Mouse (Mus musculus) spleen, adult 18-20 months (tissue): ENCODE results near the gene Zfp687.
"Not testable (repeated sequence)": the region's sequence is repeated elsewhere in the genome, so short reads cannot be mapped to it uniquely, and the experiment has no call there.

Source experiments
- DNase-seq, 2 experiments: peaks; one replicate each; pipeline ENCODE4 v3.0.0; 2022; ENCODE audit warnings: mixed read lengths in 2 of 2

Gene Zfp687

DNA sequence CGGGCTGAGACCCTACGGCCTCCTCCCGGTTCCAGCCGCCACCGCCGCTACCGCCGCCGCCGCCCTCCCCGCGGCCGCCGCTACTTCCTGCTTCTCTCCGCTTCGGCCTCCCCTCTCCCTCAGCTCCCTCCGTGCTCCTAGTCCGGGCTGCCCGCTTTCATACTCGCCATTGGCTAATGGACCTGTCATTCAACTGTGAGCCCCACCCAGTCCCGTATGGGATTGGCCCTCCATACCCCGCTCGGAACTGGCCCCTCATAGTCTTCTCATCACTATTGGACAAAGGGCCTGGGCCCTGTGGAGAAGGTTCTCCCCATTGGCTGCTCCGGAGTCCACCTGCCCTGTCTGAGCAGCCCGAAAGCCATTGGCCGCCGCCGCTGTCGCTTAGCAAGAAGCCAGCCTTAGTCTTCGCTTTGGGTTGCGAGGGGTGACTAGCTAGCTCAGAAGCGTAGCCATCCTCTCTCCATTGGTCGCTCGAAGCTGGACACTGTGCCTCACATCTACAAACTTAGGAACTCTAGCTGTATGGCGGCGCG is at the start of gene Zfp687:
TSS of gene Zfp687 (minus strand) at position 112 of the 536 bp plus-strand sequence.
- DNase-seq = peak; percentile 98

DNA sequence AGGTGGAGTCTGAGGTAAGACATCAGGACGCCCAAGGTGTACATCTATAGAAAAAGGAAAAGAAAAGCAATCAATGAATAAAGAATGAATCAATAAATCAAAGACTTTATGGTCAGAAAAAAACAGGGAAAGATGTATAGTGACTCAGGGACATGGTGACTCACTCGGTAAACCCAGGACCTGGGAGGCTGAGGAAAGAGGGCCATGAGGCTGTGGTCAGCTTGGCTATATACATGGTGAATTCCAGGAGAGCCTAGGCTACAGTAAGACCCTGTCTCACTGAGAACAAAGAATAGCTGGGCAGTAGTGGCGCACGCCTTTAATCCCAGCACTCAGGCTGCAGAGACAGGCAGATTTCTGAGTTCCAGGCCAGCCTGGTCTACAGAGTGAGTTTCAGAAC is 48.5 kb upstream of the Zfp687 start:
- DNase-seq = no peak

DNA sequence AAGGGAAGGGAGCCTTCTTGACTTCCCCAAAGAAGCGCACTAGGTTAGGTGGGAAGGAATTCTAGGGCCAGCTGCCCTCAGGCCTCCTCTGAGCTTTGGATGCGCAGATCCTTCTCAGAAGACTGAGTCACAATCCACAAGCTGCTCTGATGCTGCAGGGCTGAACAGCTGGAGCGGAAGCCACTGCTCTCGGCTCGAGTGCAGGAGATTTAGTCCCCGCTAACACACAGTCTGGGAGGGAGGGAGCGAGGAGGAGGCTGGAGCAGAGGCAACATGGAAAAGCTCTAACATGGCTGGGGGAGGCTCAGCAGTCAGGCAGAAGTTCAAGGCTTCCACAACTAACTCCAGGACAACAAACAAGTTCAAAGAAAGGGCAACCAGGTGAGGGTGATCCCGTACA is 42.8 kb upstream of the Zfp687 start:
- no peak for DNase-seq

DNA sequence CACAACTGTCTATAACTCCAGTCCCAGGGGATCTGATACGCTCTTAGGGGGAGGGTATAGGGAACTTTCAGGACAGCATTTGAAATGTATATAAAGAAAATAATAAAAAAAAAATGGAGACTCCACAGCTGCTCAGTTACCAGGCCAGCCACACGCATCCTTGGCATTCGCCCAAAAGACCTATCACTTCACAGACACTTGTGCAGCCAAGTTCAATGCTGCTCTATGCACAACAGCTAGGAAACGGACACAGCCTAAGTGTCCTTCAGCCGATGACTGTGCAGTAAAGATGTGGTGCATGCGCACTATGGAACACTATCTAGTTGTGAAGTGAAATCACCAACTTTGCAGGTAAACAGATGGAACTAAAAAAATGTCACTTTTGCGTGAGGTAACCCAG is 41.0 kb upstream of the Zfp687 start:
- DNase-seq = no peak

DNA sequence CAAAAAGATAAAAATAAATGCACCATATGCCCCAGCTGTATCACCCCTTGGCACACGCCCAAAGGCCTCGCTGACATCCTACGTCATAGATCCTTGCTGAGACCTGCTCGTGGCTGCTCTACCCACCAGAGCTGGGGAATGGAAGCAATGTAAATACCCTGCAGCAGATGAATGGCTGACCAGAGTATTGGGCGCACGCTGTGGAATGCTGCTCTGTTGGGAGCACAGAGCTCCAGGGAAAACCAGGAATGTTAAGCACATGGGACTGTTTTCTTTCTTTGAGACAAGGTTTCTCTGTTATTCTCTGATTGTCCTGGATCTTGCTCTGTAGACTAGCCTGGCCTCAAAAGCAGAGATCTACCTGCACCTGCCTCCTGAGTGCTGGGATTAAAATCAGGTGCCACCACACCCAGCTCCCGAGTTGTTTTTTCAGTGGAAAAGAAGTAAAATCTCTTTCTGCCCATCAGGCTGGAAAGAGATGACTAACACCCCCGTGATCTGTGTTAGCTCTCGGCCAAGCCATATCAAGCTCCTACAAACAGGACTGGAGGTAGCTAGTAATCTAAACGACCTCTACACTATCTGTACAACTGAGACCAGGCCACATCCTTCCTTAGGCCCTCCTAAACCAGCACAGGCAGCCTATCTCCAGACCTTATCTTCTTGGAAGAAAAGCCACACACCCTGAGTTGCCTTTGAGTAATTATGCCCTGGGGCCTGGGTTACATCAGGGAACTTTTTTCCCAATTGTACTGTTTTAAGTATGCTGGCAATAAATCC is 39.4 kb upstream of the Zfp687 start:
- no peak for DNase-seq

DNA sequence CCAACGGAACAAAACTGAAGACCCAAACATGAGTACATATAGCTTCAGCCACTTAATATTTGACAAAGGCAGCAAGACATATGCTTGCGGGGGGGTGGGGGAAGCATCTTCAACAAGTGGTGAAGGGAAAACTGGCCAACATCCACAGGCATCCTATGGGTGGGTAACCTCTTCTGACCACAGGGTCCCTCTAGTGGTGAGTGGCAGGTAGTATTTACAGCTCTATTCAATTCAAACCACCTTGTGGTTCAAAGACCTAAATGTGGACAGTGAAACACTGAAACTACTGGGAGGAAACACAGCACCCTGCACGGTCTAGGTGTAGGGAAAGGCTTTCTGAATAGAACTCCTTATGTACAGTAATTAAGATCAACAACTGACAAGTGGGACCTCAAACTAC is 38.5 kb upstream of the Zfp687 start:
- peak in 1 of 2 experiments; percentile 21 for DNase-seq

DNA sequence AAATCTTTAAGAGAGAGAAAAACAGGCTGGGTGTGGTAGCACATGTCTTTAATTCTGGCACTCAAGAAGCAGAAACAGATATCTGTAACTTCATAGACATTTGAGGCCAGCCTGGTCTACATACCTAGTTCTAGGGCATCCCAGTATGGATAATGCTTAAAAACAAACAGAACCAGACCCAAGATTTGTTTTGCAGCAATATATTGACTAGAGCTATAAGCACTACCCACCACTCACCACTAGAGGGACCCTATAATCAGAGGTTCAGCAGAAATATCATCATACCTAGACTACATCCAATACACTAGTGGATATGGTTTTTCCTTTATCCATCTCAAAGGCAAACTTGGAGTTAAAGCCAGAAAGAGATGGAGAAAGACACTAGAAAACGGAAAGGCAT is 37.7 kb upstream of the Zfp687 start:
- peak in 1 of 2 experiments; percentile 37 for DNase-seq

DNA sequence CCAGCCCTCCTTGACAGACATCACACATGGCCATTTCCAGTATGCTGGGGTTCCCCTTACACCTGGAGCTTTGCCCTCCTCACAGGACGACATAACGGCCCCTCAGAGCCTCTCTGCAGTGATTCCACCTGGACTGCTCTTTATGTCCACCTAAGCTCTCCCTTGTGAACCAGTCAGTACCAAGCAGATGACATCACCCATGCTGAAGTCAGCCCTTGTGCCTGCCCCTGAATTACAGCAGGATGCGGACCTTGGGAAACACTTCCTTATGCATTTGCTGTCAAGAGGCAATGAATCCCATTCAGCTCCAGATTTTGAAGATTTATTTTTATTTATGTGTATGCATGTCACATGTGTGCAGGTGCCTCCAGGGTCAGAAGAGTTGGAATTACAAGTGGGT is 32.7 kb upstream of the Zfp687 start:
- no peak for DNase-seq

DNA sequence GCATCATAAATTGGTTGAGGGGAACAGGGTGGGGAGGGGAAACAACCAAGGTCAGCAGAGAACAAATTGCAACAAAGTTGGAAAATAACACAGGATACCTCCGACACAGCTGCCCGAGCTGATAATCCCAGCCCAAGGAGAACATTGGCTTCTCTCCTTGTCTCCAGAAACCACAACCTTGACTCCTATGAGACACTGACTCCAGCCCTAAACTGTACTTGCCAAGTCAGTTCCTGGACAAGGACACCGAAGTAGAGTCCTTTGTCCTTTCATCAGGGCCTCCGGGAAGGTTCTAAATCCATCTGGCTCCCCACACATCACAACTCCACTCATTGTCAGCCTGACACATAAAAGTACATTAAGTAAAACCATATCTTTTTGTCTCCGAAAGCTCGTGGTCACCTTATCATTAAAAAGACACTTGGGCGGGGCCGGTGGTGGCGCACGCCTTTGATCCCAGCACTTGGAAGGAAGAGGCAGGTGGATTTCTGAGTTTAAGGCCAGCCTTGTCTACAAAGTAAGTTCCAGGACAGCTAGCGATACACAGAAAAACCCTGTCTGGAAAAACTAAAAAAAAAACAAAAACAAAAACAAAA is 31.3 kb upstream of the Zfp687 start:
- DNase-seq = no peak

DNA sequence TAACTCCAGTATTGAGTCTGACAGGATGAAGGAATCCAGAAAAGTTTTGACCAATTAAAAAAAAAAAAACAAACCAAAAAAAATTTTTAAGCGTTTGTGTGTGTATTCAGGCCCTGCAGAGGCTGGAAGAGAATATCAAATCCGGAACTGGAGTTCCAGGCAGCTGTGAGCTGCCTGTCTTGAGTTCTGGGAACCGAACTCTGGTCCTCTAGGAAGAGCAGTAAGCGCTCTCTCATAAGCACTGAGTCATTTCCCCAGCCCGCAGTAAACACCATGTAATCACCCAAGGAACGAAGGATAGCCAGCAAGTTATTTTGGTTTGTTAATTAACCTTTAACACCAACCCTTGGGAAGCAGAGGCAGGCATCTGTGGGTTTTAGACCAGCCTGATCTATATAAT is 28.0 kb upstream of the Zfp687 start:
- DNase-seq = no peak

DNA sequence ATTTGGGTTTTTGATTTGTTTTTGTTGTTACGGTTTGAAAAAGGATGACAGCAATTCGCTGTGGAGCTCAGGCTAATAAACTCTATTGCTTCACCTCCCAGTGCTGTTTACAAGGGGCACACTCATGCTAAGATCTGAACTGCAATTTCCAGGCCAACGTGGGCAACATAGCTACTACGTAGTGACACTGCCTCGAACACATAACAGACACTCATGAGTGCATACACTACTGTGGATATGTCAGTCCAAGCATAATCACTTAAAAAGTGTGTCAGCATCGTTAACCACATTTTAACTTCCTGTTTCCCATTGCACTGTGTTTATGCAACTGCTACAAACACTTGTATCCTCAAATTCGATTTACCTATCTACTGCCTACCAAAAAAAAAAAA is 27.6 kb upstream of the Zfp687 start:
- no peak for DNase-seq

DNA sequence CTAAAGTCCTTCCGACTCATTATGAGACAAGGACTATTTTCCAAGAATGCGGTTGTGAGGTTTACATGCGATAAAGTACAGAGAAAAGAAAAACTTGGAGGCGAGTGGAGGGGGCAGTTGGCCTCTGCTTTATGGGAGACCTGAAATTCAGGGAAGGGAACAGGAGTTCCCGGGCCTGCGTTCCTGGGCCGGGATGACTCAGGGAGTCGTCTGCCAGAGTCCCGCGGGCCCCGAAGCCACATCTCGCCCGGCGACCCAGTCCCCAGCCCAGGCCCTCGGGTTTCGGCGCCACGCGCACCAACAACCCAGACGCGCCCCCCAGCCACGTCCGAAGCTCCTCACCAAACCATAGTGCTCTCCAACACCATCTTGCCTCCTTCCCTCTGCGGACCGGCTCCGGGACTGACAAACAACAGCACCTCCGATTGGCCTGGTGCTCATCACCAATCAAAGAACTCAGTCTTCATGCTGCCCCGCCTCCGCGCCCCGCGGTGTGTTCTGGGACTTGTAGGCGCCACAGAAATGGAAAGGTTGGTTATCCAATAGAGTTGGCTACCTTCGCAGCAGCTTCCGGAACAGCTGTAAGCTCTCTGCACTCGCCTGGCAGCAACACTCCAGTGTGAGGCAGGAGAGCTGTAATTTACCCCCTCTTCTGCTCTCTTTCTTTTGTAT is 27.1 kb upstream of the Zfp687 start, which contains the start of gene Psmd4:
TSS of gene Psmd4 (minus strand) at position 449 of the 672 bp plus-strand sequence.
- peak; percentile 94 to 97 for DNase-seq

DNA sequence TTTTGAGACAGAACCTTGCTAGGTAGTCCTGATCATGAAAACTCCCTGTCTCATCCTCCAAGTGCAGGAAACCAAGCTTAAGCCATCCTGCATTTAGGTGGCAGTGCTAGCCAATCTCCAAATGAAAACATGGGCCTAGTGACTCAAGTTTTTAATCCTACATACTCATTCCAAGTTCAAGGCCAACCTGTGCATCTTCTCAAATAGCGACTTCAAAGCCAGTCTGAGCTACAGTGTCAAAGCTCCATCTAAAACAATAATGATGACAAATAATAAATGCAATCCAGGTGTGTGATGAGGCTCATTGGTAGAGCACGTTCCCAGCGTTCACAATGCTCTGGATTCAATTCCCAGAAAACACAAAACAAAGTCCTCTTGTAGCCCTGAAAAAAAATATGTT is 26.4 kb upstream of the Zfp687 start:
- DNase-seq = no peak

DNA sequence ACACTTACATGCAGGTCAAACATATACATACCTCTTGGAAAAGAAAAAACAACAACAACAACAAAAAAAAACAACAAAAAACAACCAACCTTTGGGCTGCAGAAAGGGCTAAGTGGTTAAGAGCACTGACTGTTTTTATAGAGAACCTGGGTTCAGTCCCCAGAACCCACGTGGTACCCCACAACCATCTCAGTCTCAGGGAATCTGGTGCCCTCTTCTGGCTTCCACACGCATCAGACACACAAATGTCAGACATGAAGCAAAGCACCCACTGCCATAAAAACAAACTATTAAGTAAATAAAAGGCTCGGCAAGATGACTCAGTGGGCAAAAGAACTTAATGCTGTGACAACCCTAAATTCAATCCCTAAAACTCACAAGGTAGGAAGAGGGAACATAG is 14.7 kb upstream of the Zfp687 start:
- no peak for DNase-seq

DNA sequence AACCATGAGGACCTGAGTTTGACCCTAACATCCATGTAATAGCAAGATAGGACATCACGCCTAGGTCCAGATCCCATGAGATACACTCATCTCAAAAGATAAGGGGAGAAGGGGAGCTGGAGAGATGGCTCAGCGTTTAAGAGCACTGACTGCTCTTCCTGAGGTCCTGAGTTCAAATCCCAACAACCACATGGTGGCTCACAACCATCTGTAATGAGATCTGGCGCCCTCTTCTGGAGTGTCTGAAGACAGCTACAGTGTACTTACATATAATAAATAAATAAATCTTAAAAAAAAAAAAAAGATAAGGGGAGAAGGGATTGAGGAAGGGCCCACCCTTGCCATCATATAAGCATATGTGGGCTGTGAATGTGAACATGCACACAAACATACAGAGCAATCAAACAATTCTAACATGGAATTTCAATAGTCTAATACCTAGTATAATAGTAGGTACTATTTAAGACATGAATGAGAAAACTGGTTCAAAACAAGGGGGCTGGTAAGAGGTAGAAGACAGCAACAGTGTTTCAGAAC is 14.1 kb upstream of the Zfp687 start:
- DNase-seq = not testable (repeated sequence)

DNA sequence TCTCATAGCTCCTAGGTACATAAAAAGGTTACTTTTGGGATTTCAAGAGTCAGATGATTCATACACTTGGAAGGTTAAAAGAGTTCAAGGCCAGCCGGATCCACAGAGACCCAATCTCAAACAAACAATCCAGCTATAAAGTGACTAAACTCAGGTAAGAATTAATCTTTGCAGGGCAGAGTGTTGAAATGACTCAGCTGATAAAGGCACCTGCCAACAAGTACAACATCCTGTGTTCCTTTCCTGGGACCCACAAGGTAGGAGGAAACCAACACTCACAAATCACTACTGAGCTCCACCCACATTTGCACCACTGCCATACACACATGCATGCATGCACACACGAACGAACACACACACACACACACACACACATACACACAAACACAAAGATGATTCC is 13.4 kb upstream of the Zfp687 start:
- no peak for DNase-seq

DNA sequence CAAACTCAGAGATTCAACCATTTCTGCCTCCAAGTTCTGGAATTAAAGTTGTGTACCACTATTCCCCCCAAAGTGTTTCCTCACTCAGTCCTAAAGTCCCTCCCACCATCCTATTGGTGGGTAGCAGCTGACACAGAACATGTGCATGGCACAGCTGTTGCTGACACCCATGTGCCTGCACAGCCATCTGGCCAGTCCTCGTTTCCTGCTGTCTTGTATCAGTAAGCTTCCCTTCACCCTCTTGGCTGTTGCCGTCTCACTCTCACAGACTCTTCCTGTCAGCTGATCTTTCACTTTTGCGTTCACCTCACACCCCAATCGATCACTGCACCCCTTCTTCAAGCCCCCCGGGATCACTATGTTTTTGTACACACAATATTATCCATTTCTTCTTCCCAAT is 12.5 kb upstream of the Zfp687 start:
- no peak for DNase-seq

DNA sequence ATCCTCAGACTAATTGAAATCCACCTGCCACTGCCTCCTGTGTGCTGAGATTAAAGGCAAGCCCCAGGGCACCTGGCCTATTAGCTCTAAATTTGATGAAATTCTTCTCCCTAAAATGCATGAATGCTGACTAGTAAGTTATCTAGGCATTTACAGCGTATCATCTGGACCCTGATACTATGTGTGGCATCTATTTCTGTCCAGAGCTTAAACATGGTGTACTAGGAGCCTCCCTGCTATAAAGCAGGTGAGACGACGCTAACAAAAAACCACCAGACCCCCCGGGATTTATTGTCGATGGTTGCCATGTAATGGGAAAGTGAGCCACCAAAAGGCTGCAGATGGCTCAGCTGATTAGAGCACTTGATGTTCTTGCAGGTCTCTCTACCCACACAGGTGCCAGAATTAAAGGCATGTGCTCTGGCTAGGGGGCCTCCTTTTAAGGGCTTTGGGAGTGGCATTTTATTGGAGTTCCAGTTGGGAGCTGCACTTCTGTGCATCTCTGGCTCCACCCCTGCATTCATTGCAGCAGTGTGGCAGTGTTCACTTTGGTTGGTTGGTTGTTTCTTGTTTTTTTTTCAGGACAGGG is 11.9 kb upstream of the Zfp687 start:
- DNase-seq = no peak

DNA sequence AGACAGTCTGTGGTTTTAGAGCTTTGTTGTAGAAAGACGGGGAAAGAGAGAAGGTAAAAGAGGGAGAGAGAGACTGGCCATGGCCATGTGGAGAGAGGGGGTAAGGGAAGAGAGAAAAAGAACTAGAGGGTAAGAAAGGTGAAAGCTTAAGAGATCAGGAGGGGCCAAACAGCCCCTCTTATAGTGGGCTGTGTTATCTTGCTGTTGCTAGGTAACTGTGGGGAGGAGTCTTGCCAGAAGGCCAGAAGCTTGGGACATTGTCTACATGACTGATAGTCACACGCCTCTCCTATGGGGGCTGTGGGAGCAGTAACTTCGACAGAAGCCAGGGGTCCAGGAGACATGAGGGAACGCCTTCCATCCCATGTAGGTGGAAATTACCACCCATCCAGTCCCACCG is 10.0 kb upstream of the Zfp687 start:
- DNase-seq = no peak

DNA sequence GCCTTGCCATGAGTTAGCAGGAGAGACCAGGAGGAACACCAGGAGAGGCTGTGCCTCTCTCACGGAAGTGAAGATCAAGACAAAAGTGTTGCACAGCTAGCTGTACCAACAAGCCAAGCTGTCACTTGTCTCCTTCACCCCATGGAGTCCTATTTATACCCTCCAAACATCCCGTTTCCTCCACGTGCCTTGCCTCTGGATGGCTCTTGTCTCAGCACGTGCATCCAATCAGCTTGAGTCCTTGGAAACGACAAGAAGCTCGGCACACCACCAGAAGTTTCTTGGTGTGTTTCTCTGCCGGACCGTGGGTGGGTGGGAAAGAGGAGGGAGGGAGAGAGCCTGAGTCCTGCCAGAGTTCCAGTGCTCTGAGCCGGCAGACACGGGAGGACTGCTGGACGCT is 9.3 kb upstream of the Zfp687 start:
- DNase-seq = no peak

DNA sequence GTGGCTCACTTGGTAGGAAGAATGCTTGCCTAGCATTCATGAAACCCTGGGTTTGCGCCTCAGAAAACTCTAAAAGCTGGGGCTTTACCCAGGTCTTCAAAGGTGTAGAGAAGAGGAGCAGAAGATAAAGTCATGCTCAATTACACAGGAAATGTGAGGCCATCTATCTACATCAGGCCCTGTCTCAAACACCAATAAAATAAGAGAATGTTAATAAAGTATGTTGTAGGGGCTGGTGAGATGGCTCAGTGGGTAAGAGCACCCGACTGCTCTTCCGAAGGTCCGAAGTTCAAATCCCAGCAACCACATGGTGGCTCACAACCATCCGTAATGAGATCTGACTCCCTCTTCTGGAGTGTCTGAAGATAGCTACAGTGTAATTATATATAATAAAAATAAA is 5.7 kb upstream of the Zfp687 start:
- not testable (repeated sequence) for DNase-seq

DNA sequence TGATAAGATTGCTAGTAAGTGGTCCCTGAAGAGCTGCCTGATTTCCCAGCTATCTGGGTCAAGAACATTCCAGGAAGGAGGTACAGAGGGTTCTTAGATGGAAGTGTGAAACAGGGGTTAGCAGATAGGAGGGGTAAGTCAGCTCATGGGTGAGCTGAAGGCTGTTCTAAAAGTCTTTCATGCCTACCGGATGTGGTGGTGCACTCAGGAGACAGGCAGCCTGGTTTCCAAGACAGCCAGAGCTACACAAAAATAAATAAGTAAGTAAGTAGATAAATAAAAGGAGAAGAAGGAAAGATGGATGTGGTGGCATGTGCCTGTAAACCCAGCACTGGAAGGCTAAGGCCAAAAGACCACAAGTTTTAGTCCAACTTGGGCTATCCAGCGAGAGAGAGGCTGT is 3.5 kb upstream of the Zfp687 start:
- no peak for DNase-seq

DNA sequence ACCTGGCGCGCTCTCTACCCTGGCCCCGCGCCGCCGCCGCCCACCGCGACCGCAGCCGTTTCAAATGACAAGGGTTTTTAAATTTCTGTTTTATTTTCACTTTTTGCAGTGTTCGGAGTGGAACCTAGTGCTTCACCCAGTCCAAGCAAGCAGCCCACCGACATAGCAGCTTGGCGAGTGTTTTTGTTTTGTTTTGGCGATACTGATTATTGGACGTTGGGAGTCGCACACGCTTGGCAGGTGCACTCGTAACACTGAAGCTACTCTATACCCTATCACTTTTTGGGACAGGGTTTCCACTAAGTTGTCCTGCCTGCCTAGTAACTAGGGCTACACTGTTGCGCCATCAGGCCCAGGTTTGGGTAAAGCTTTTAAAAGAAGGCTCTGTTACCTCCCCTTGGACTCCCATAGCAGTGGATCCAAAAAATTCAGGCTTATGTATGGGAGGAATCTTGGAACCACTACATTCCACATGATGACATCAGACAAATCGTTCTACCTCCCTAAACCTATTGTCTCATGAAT is 1.3 kb upstream of the Zfp687 start:
- no peak for DNase-seq
